Mouse (Mus musculus): ENCODE measurements around the gene Slc4a10. TPM values are rescaled to one million over a fixed set of nuclear protein-coding genes. Genes with fewer than 3 reads are reported as not detected.

The Slc4a10 gene
- total RNA-seq, 1 experiment from 2014 or later = not detected

DNA sequence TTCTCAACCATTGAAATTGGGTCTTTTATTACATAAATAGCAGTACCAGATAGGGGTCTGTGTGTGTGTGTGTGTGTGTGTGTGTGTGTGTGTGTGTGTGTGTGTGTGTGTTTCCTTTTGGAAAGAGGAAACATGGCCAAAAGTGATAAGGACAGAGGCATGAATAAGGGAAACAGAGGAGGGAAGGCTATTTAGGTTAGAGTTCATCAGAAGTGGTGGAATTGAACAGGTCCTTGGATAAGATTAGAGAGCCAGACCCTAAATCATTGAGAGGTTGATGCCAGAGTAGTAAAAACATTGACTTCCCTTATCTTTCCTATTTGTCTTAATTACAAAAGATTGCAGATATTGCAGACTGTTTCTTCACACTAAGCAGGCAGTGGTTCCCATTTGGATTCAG lies 181.3 kb downstream of the Slc4a10 start:
- peak; percentile 51 to 53; a peak in 3 of 4 replicates for ATAC-seq (replicated peaks in 1 of 2; ENCODE audit: insufficient read depth in 1 of 2, low FRiP score in 2 of 2, low TSS enrichment in 1 of 2, low read depth in 1 of 2, poor library complexity in 2 of 2, severe bottlenecking in 2 of 2)

DNA sequence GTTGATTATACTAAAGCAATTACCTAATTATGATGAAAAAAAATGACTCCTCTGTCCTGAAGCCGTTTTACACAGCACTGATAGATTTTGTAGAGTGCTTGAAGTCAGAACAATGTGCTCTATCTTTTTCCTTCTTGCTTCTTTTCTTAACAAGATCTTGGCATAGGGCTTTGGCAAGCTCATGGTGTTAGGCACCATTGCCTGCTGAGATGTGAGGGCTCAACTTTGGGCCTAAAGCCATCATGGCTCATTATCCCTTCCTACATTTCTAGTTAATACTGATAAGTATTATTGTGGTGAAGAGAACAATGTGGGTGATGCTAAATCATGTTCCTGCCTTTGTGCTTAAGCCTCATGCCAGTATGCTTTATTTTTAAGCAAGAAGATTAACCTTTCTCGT lies 185.0 kb downstream of the Slc4a10 start:
- ATAC-seq (replicated peaks in 1 of 2; ENCODE audit: insufficient read depth in 1 of 2, low FRiP score in 2 of 2, low TSS enrichment in 1 of 2, low read depth in 1 of 2, poor library complexity in 2 of 2, severe bottlenecking in 2 of 2) = no peak

DNA sequence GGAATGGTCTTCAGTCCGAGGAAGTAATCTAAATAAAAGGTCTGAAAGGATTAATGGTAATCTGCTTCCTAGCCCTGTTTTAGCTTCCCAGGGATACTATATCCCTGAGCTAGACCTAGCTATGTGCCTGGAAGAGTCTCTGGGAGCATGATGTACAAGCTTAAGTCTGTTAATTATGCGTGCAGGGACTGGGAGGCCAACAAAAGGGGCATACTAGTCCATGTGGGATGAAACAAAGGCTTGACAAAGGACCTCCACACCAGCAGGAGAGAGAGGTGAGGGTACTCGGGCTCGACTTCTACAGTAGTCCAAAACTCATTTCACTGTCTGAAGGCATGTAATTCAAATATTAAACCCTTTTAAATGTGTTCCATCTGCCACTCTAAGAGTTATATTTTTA lies 197.9 kb downstream of the Slc4a10 start:
- no peak for ATAC-seq (replicated peaks in 1 of 2; ENCODE audit: insufficient read depth in 1 of 2, low FRiP score in 2 of 2, low TSS enrichment in 1 of 2, low read depth in 1 of 2, poor library complexity in 2 of 2, severe bottlenecking in 2 of 2)

DNA sequence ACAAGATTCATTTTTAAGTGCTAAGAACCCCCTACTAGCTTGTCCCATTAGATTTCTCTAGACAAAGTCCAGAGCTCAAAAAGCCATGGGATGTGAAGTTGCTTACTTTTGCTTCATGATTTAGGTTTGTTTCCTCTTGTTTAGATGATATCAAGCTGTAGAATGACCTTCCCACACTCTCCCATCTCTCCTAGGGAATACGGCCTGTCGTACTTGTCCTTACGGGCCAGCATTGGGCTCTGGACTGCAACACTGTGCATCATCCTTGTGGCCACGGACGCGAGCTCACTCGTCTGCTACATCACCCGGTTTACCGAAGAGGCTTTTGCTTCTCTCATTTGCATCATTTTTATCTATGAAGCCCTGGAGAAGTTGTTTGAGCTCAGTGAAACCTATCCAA lies 222.2 kb downstream of the Slc4a10 start:
- ATAC-seq (replicated peaks in 1 of 2; ENCODE audit: insufficient read depth in 1 of 2, low FRiP score in 2 of 2, low TSS enrichment in 1 of 2, low read depth in 1 of 2, poor library complexity in 2 of 2, severe bottlenecking in 2 of 2) = no peak

DNA sequence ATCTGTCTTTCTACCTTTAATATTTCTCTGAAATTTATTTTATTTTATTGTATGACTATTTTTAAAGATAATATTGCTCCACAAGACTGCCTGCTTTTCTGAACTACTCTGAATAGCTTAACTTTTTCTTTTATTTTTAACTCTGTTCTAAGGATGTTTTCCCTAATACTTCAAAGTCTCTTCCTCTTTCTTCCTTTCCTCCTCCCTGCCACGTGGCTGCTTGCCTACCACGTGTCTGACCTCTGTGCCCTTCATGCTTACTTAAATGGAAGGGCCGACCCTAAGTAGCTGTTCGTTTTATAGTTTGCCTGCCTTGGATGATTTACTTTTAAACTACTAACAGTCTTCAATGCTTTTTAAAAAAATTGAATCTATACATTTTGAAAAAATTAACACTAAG lies 225.6 kb downstream of the Slc4a10 start:
- ATAC-seq (replicated peaks in 1 of 2; ENCODE audit: insufficient read depth in 1 of 2, low FRiP score in 2 of 2, low TSS enrichment in 1 of 2, low read depth in 1 of 2, poor library complexity in 2 of 2, severe bottlenecking in 2 of 2) = no peak

DNA sequence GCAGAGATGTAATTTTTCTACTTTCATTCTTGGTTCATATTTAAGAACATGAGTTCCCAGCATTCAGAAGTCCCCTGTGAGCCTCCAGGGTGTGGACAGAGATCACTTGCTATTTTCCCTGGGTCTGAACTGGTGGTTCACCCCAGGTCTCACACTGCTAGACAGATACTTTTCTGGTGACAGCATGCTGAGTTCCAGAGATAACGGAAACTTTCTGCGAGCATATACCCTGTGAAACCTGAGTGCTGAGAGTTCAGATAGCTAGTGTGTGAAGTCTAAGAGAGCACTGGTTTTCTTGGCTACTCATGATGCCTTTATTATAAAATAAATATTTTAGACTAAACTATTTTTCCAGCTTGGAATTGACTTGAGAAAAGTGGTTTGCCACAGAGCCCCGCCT lies 232.5 kb downstream of the Slc4a10 start:
- no peak for ATAC-seq (replicated peaks in 1 of 2; ENCODE audit: insufficient read depth in 1 of 2, low FRiP score in 2 of 2, low TSS enrichment in 1 of 2, low read depth in 1 of 2, poor library complexity in 2 of 2, severe bottlenecking in 2 of 2)

DNA sequence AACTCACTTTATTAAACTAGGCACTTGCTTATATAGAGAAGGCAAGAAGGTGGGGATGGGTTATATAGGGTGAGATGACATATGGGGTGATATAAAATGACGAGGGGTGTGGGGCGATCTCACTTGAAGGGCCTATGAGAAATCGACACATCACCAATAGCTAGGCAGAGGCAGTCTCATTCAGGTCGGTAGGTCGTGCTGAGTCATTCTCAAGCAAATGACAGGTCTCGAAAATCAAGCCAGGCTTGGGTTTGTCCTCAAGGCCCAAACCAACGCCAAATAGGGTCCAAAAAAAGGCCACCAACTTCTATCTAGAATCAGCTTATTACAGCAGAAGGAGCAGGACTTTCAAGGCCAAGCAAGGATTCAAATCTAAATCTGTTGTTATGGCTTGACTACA lies 233.5 kb downstream of the Slc4a10 start:
- ATAC-seq (replicated peaks in 1 of 2; ENCODE audit: insufficient read depth in 1 of 2, low FRiP score in 2 of 2, low TSS enrichment in 1 of 2, low read depth in 1 of 2, poor library complexity in 2 of 2, severe bottlenecking in 2 of 2) = no peak

DNA sequence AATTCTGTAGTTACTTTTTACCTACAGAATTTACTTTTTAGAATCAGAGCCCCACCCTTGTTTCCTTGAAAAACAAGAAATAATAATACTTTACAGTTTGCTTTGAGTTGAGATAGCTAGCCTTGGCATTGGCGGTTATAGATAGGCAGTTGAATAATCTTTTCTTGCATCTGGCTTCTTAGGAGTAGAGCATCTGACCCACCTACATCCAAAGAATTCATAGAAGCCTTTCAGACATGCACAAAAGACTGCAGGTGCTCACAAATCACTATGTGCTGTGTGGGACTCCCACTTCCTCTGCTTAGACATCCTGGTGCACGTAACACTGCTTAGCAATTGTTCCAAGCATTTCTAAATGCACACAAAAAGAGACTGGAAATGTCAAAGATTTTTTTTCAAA lies 238.8 kb downstream of the Slc4a10 start:
- no peak for ATAC-seq (replicated peaks in 1 of 2; ENCODE audit: insufficient read depth in 1 of 2, low FRiP score in 2 of 2, low TSS enrichment in 1 of 2, low read depth in 1 of 2, poor library complexity in 2 of 2, severe bottlenecking in 2 of 2)

DNA sequence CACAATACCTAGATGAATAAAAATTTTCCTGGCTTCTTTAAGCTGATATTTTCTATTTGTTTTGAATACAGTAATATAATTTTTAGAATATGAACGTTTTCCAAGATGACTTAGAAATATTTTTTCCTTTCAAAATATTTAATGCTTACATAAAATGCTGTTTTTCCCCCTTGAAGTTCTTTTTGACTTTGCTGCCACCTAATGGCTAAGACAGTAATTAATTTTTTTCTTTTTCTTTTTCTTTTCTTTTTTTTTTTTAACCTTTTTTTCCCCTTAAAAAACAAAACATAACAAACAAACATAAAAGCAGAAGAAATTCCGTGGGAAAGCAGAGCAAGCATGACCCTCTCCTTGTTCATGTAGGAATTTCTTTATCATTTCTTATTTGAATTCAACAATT lies 239.6 kb downstream of the Slc4a10 start:
- no peak for ATAC-seq (replicated peaks in 1 of 2; ENCODE audit: insufficient read depth in 1 of 2, low FRiP score in 2 of 2, low TSS enrichment in 1 of 2, low read depth in 1 of 2, poor library complexity in 2 of 2, severe bottlenecking in 2 of 2)

DNA sequence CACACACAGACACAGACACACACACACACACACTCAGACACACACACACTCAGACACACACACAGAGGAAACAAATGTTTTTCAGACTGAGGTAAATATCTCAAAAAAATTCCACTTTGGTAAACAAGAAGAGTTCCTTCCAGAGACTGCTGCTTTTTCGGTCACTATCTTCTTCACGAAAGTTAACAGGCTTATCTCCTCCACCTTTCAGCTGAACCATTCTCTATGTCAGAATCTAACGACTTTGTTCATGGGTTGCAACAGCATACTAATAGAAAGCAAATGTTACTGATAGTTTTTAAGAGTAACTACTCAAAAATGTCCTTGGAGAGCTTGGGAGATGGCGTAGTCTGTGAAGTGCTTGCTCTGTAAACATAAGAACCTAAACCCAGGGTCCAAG lies 241.3 kb downstream of the Slc4a10 start:
- ATAC-seq (replicated peaks in 1 of 2; ENCODE audit: insufficient read depth in 1 of 2, low FRiP score in 2 of 2, low TSS enrichment in 1 of 2, low read depth in 1 of 2, poor library complexity in 2 of 2, severe bottlenecking in 2 of 2) = no peak

DNA sequence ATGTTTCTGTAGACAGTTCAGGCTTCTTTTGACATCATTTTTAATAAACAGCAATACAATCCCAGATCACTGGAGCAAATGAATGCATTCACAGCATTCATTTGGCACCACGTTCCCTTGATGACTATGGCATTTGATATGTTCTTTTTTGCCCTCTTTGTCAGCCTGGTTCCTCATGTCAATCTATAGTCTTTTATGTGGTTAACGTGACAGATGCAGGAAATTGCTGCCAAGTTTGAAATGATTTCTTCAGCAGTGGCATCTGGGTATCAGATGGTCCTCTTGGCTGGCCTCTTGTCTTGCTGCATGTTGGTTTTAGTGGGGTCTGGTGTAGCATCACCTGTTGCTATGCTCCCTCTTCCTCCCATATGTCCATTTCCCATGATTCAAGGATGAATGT lies 247.6 kb downstream of the Slc4a10 start:
- peak; percentile 42 to 67; a peak in 3 of 4 replicates for ATAC-seq (replicated peaks in 1 of 2; ENCODE audit: insufficient read depth in 1 of 2, low FRiP score in 2 of 2, low TSS enrichment in 1 of 2, low read depth in 1 of 2, poor library complexity in 2 of 2, severe bottlenecking in 2 of 2)

DNA sequence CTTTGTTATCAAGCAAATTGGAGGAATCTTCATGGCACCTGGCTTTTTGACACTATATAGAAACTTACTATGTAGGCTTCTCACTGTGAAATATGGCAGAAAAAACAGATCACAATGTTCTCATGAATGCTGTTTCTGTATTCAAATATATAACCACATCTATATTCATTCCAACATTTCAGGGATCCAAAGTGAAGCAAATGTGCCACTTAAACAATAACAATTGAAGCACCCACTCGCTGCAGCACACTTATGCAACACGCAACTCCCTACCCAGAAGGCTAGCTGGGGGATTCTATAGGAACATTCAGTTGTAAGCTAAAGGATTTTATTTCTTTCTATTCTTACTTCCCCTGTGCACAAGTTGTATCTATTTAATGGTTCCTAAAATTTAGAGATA lies 255.5 kb downstream of the Slc4a10 start:
- ATAC-seq (replicated peaks in 1 of 2; ENCODE audit: insufficient read depth in 1 of 2, low FRiP score in 2 of 2, low TSS enrichment in 1 of 2, low read depth in 1 of 2, poor library complexity in 2 of 2, severe bottlenecking in 2 of 2) = no peak

DNA sequence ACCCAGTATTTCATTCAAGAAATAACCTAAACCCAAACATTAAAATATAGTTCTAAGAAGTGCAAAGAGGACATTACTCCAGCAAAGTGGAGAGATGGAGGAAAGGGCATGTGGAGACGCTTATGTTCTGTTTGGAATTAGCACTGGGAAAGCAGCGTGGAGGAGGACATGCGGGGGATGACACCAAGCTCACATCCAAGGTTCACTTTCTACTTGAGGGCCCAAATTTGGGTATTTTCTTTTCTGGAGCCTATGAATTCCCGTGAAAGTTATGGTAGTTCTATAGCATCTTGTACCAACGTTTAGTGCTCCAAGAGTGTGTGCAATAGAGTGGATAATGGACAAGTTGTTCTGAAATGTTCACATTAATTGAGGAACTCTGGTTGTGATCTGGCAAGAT lies 260.7 kb downstream of the Slc4a10 start:
- no peak for ATAC-seq (replicated peaks in 1 of 2; ENCODE audit: insufficient read depth in 1 of 2, low FRiP score in 2 of 2, low TSS enrichment in 1 of 2, low read depth in 1 of 2, poor library complexity in 2 of 2, severe bottlenecking in 2 of 2)

DNA sequence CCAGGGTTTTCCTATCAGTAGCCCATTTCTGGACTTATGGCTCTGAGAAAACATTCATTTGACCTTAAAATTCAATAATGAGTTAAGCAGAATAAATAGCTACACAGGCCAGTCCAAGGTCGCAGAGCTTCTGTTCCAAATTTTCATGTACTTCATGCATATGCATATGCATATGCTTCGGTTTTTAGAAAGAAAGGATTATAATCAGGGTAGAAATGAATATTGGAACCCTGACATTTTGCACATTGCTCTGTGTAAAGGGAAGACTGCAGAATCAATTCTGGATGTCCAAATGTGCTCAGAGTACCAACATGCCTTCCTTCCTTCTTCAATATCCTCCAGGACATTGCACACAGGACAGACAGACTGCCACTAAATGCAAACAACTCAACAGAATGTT lies 261.2 kb downstream of the Slc4a10 start:
- no peak for ATAC-seq (replicated peaks in 1 of 2; ENCODE audit: insufficient read depth in 1 of 2, low FRiP score in 2 of 2, low TSS enrichment in 1 of 2, low read depth in 1 of 2, poor library complexity in 2 of 2, severe bottlenecking in 2 of 2)

DNA sequence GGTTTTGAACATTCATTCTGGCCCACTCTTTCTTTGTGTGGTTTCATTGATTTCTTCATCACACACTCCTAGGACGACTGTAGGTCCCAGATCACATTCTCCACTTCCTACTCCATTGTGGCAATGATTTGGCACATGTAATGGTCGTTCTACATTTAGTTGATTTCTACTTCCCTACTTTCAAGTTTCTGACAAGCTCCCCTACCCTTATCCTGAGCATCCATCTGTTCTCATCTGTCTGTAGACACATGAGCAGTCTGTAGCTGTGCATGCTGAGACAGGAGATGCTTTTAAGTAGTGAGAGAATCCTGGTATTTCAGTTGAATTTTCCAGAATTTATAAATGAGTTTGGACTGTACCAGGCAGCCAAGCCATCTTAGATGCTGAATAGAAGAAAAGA lies 270.7 kb downstream of the Slc4a10 start:
- ATAC-seq (replicated peaks in 1 of 2; ENCODE audit: insufficient read depth in 1 of 2, low FRiP score in 2 of 2, low TSS enrichment in 1 of 2, low read depth in 1 of 2, poor library complexity in 2 of 2, severe bottlenecking in 2 of 2) = no peak

DNA sequence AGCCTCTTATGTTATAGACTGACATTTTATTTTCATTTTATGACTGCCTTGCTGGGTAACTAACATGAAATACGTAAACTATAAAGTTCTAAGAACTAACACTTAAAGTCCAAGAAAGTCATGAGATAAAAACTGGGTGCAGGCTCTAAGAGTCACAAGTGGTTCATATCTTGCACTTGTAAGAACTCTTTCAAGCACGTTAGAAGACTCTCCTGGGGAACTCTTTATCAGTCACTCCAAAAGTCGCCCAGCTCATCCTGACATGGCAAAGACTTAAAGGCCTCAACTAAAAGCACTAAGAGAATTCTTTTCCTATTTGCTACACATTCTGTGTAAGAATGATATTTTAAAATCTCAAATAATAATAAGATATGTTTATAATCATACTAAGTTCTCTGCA lies 273.2 kb downstream of the Slc4a10 start:
- ATAC-seq (replicated peaks in 1 of 2; ENCODE audit: insufficient read depth in 1 of 2, low FRiP score in 2 of 2, low TSS enrichment in 1 of 2, low read depth in 1 of 2, poor library complexity in 2 of 2, severe bottlenecking in 2 of 2) = no peak

DNA sequence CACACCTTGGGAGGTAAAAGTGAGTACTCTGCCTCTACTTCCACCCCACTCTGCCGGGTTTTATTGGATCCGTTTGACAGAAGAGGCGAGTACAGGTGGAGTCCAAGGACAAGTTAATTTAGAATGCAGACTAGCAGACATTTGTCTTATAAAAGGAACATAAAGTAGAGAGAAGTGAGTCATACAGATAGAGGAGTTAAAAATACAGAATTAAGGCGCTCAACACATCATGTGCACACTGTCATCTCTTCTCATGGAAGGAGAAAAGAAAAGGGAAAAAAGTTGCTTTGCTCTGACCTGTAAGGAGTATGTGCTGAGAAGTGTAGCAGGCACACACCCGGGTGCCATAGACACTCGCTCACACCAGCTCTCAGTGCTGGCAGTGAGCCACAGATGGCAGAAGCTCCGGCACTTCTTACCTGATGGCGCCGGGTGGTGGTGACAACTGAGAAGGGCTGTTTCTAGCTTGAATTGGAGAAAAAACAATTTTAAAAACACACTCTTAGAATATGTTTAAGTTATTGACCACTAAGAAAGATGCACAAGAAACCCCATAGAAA lies 276.9 kb downstream of the Slc4a10 start:
- ATAC-seq (replicated peaks in 1 of 2; ENCODE audit: insufficient read depth in 1 of 2, low FRiP score in 2 of 2, low TSS enrichment in 1 of 2, low read depth in 1 of 2, poor library complexity in 2 of 2, severe bottlenecking in 2 of 2) = no peak

DNA sequence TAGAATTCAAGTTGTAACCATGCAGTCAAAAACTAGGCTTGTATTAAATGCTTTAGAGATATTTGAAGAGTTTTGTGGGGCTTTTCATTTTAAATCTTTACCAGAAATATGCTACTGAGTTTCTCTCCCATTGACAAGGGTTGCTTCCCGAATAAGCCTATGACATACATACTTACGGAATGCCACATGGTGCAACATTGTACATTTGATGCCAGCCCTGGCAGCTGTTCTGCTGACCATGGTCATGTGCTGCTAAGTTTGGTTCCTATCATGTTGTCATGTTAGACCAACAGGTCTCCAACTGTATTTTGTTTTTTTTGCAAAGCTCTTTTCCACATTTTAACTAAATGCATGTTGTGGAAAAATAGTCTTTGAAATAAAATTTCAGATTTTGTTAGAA lies 279.1 kb downstream of the Slc4a10 start:
- no peak for ATAC-seq (replicated peaks in 1 of 2; ENCODE audit: insufficient read depth in 1 of 2, low FRiP score in 2 of 2, low TSS enrichment in 1 of 2, low read depth in 1 of 2, poor library complexity in 2 of 2, severe bottlenecking in 2 of 2)

DNA sequence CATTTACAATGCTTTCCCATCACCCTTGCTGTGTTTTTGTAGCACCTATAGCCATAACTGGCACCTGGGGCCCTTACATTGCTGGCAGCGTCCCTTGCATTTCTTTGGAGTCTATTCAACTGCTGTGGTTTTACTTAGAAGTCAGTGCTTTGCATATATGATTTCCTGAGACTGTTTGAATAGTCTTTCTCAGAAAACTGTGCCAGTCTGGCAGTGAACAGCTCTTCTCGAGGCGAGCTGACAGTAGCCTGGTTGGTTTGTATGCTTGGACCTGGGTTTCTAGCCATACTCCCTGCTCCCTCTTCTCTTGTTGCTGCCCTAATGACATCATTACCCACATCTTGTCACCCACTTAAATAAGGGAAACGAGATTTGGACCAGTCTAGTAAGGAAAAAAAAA lies 285.7 kb downstream of the Slc4a10 start:
- peak in 1 of 2 experiments; percentile 12; a peak in 1 of 4 replicates for ATAC-seq (replicated peaks in 1 of 2; ENCODE audit: insufficient read depth in 1 of 2, low FRiP score in 2 of 2, low TSS enrichment in 1 of 2, low read depth in 1 of 2, poor library complexity in 2 of 2, severe bottlenecking in 2 of 2)

DNA sequence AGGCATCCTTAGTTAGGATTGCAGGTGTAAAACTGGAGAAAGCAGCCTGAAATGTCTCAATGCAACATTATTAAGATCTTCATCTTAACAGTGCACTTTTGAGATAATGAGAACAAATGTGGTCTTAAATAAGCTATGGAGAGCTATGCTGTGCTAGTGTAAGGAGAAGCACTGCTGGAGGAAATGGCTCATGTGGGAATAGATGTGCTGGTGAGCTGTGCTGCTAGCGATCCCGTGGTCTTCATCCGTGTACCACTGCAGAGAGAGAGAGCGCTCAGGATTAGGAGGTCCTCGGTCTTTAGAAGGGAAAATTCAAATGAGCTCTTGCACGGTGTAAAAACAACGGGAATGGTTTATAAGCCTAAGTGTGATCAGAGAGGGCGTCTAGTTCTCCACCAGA lies 286.2 kb downstream of the Slc4a10 start:
- ATAC-seq (replicated peaks in 1 of 2; ENCODE audit: insufficient read depth in 1 of 2, low FRiP score in 2 of 2, low TSS enrichment in 1 of 2, low read depth in 1 of 2, poor library complexity in 2 of 2, severe bottlenecking in 2 of 2) = no peak
